Mouse (Mus musculus): ENCODE results near the gene Prl8a1. TPM values are rescaled to one million over a fixed set of nuclear protein-coding genes. Genes with fewer than 3 reads are reported as not detected.

Prl8a1 gene
- total RNA-seq (2015; ENCODE audit: low replicate concordance), result not detected in 2 replicates
- total RNA-seq (2017; ENCODE audit: low replicate concordance), result not detected in 2 replicates

- no peak for ATAC-seq (replicated peaks; ENCODE audit: low FRiP score, poor library complexity, severe bottlenecking)
Observed at GRCm38 (mm10) chr13:27582071-27582470, at the start of gene Prl8a1. TSS of gene Prl8a1 (minus strand) at chr13:27582171.

GRCm38 (mm10) chr13:27610482-27610881 is 28.5 kb upstream of the Prl8a1 start, which contains the start of gene Prl7b1:
TSS of gene Prl7b1 (minus strand) at chr13:27610582.
- ATAC-seq (replicated peaks; ENCODE audit: low FRiP score, poor library complexity, severe bottlenecking), result no peak

DNA sequence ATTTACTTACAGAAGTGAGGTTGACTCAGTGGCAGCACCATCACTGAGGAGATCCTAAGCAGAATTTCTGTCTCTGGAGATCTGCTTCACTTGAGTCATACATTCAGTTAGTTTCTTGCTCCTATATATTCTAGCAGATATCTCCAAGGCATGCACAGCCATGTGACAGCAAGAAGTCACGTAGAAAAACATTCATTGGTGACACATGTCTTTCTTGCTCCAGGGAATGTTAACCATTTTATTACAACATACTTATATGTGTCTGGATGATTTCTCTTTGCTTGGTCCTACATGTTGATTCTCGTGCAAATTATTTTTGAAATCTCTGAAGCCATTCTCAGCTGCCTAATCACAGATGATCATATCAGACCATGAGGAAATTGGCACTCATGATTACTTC is 17.5 kb downstream of the Prl8a1 start, which contains the start of gene Prl8a9:
Prl8a9 (minus strand) TSS at position 101 of the 400 bp plus-strand sequence.
- no peak for ATAC-seq (replicated peaks; ENCODE audit: low FRiP score, poor library complexity, severe bottlenecking)

GRCm38 (mm10) chr13:27553336-27553735 is 28.6 kb downstream of the Prl8a1 start:
- ATAC-seq (replicated peaks; ENCODE audit: low FRiP score, poor library complexity, severe bottlenecking), result no peak

Other genes with a start within 250 kb of the Prl8a1 start
- not detected in 2 replicates for gene Prl8a2, start 236.5 kb downstream of the Prl8a1 start, total RNA-seq (2015; ENCODE audit: low replicate concordance)
- gene Prl8a2, start 236.5 kb downstream of the Prl8a1 start, total RNA-seq (2017; ENCODE audit: low replicate concordance), result not detected in 2 replicates
- not detected in 2 replicates for gene Prl2b1, start 191.3 kb downstream of the Prl8a1 start, total RNA-seq (2015; ENCODE audit: low replicate concordance)
- not detected in 2 replicates for gene Prl2b1, start 191.3 kb downstream of the Prl8a1 start, total RNA-seq (2017; ENCODE audit: low replicate concordance)
- gene Prl8a6, start 143.5 kb downstream of the Prl8a1 start, total RNA-seq (2015; ENCODE audit: low replicate concordance), result not detected in 2 replicates
- gene Prl8a6, start 143.5 kb downstream of the Prl8a1 start, total RNA-seq (2017; ENCODE audit: low replicate concordance), result not detected in 2 replicates
- not detected in 2 replicates for gene Prl8a8, start 69.0 kb downstream of the Prl8a1 start, total RNA-seq (2015; ENCODE audit: low replicate concordance)
- not detected in 2 replicates for gene Prl8a8, start 69.0 kb downstream of the Prl8a1 start, total RNA-seq (2017; ENCODE audit: low replicate concordance)
- gene Prl8a9, start 17.6 kb downstream of the Prl8a1 start, total RNA-seq (2015; ENCODE audit: low replicate concordance), result not detected in 2 replicates
- gene Prl8a9, start 17.6 kb downstream of the Prl8a1 start, total RNA-seq (2017; ENCODE audit: low replicate concordance), result not detected in 2 replicates
- gene Prl7b1, start 28.4 kb upstream of the Prl8a1 start, total RNA-seq (2015; ENCODE audit: low replicate concordance), result not detected in 2 replicates
- not detected in 2 replicates for gene Prl7b1, start 28.4 kb upstream of the Prl8a1 start, total RNA-seq (2017; ENCODE audit: low replicate concordance)
- not detected in 2 replicates for gene Prl7a1, start 60.3 kb upstream of the Prl8a1 start, total RNA-seq (2015; ENCODE audit: low replicate concordance)
- not detected in 2 replicates for gene Prl7a1, start 60.3 kb upstream of the Prl8a1 start, total RNA-seq (2017; ENCODE audit: low replicate concordance)
- gene Prl7a2, start 85.9 kb upstream of the Prl8a1 start, total RNA-seq (2015; ENCODE audit: low replicate concordance), result not detected in 2 replicates
- gene Prl7a2, start 85.9 kb upstream of the Prl8a1 start, total RNA-seq (2017; ENCODE audit: low replicate concordance), result not detected in 2 replicates
- not detected in 2 replicates for gene Prl7d1, start 134.6 kb upstream of the Prl8a1 start, total RNA-seq (2015; ENCODE audit: low replicate concordance)
- gene Prl7d1, start 134.6 kb upstream of the Prl8a1 start, total RNA-seq (2017; ENCODE audit: low replicate concordance), result not detected in 2 replicates
- not detected in 2 replicates for gene Prl7c1, start 198.6 kb upstream of the Prl8a1 start, total RNA-seq (2015; ENCODE audit: low replicate concordance)
- not detected in 2 replicates for gene Prl7c1, start 198.6 kb upstream of the Prl8a1 start, total RNA-seq (2017; ENCODE audit: low replicate concordance)
- gene Prl2a1, start 219.5 kb upstream of the Prl8a1 start, total RNA-seq (2015; ENCODE audit: low replicate concordance), result not detected in 2 replicates
- gene Prl2a1, start 219.5 kb upstream of the Prl8a1 start, total RNA-seq (2017; ENCODE audit: low replicate concordance), result not detected in 2 replicates